Mouse (Mus musculus) limb, embryonic 11.5 days (tissue): ENCODE data around the gene Scaf11. TPM values are rescaled to one million over a fixed set of nuclear protein-coding genes. Genes with fewer than 3 reads are reported as not detected.
A peak's percentile ranks its signal among the peaks of the same experiment; 100 is the strongest.

ENCODE experiments used
- ATAC-seq: fragments of 200-750 bp; cut with Nextera tagmentation; 2 replicates; pipeline ENCODE4 v1.8.0; 2017; ENCODE audit warnings: low read depth; ENCODE audit not compliant: insufficient number of reproducible peaks, low FRiP score, low TSS enrichment
- DNase-seq: peaks from one replicate; pipeline ENCODE4 v3.0.0-alpha.2; 2015; ENCODE audit warnings: low spot score
- H3K27ac ChIP-seq: fragments of 300-500 bp; sonication (generic); replicated peaks from 2 replicates; pipeline ENCODE4 v1.5.1; 2014; ENCODE audit warnings: low read depth, mild to moderate bottlenecking, low read length
- H3K27me3 ChIP-seq: fragments of 300-500 bp; sonication (generic); 2 replicates; pipeline ENCODE4 v1.6.1; 2014; ENCODE audit warnings: mild to moderate bottlenecking, low read length, mixed read lengths; ENCODE audit not compliant: control insufficient read depth, insufficient read depth
- H3K36me3 ChIP-seq: fragments of 300-500 bp; sonication (generic); 2 replicates; pipeline ENCODE4 v1.6.1; 2014; ENCODE audit warnings: mild to moderate bottlenecking, low read length, moderate library complexity, mixed read lengths; ENCODE audit not compliant: control insufficient read depth, insufficient read depth
- H3K4me1 ChIP-seq: fragments of 300-500 bp; sonication (generic); 2 replicates; pipeline ENCODE4 v1.6.1; 2014; ENCODE audit warnings: low read length, mixed read lengths; ENCODE audit not compliant: control insufficient read depth, insufficient read depth
- H3K4me2 ChIP-seq: fragments of 300-500 bp; sonication (generic); 2 replicates; pipeline ENCODE4 v1.6.1; 2014; ENCODE audit warnings: low read depth, mild to moderate bottlenecking, moderate library complexity; ENCODE audit not compliant: severe bottlenecking
- H3K4me3 ChIP-seq: fragments of 300-500 bp; sonication (generic); 2 replicates; pipeline ENCODE4 v1.5.1; 2014; ENCODE audit warnings: low read depth, low read length
- H3K9ac ChIP-seq: fragments of 300-500 bp; sonication (generic); 2 replicates; pipeline ENCODE4 v1.6.1; 2014; ENCODE audit warnings: mild to moderate bottlenecking, low read length
- H3K9me3 ChIP-seq: fragments of 300-500 bp; sonication (generic); 2 replicates; pipeline ENCODE4 v1.6.1; 2016; ENCODE audit warnings: low read length; ENCODE audit not compliant: control insufficient read depth
- WGBS: fragments of 180-500 bp; shearing (Covaris S2); extraction: QIAGEN DNeasy Blood & Tissue Kit; methylation state at CpG from one replicate; pipeline ENCODE4 v1.1.7; 2014; 5-methylcytosine and 5-hydroxymethylcytosine counted together
- polyA plus RNA-seq: library from polyadenylated mRNA; unstranded; fragments of >200 nt; fragmentation: Nextera tagmentation; extraction: Ambion mirVana; gene quantifications from 2 replicates; pipeline ENCODE4 v1.2.1, GENCODE M21; 2014

Gene Scaf11
- polyA plus RNA-seq, 1 experiment from 2014 or later = 138 TPM

GRCm38 (mm10) chr15:96473920-96474319 lies 13.3 kb upstream of the Scaf11 start:
- Histone ChIP-seq H3K27ac (no peak overlapping the region), H3K4me1 (no peaks in the 10 kb centered on the region), H3K4me3 (no peak overlapping the region), H3K27me3 (no peaks in the 10 kb centered on the region), H3K36me3 (no peaks in the 10 kb centered on the region), H3K9me3 (no peaks in the 10 kb centered on the region), H3K4me2 (no peak overlapping the region), H3K9ac (no peak overlapping the region)
- ATAC-seq (no peak), DNase-seq (no peak)
- WGBS = 91% methylated on average over 15 of the region's 15 CpGs

DNA sequence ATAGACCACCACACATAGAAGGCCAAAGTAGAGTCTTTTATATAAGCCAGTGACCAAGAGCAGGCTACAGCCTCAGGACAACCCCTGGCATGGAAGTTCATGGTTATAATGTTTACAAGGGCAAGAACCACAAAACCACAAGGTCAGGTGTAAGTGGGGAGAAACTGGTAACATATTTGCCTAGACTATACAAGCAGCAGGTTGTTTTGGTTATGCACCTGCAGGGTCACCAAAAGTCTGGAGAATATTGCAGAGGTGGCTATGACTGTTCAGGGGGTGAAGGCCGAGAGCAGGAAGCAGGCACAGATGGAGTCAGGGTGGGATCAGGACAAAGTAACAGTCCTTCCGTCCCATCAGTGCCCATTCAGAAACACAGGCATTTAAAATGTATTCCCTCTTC lies 7.7 kb upstream of the Scaf11 start:
- Histone ChIP-seq H3K9ac (no peak overlapping the region), H3K4me2 (no peak overlapping the region), H3K4me1 (no peaks in the 10 kb centered on the region), H3K27me3 (no peaks in the 10 kb centered on the region), H3K36me3 (no peaks in the 10 kb centered on the region), H3K4me3 (no peak overlapping the region), H3K27ac (no peak overlapping the region), H3K9me3 (no peaks in the 10 kb centered on the region)
- whole genome bisulfite sequencing = 83% methylated on average over 2 of the region's 2 CpGs
- ATAC-seq (no peak), DNase-seq (no peak)

GRCm38 (mm10) chr15:96467844-96468243 lies 7.2 kb upstream of the Scaf11 start:
- Histone ChIP-seq H3K27ac (no peak overlapping the region), H3K27me3 (no peaks in the 10 kb centered on the region), H3K9ac (no peak overlapping the region), H3K4me3 (no peak overlapping the region), H3K4me2 (no peak overlapping the region), H3K4me1 (no peaks in the 10 kb centered on the region), H3K36me3 (no peaks in the 10 kb centered on the region), H3K9me3 (no peaks in the 10 kb centered on the region)
- DNase-seq = no peak
- no peak for ATAC-seq
- 80% methylated on average over 5 of the region's 5 CpGs for WGBS

- no peaks in the 10 kb centered on the region for H3K27me3 ChIP-seq
- H3K9ac ChIP-seq = no peak overlapping the region
- ATAC-seq = no peak
- no peak overlapping the region for H3K4me3 ChIP-seq
- H3K4me1 ChIP-seq = peaks cover 3% of the 10 kb centered on the region; the same call in 1 of the 2 replicates
- H3K4me2 ChIP-seq = no peak overlapping the region
- no peak overlapping the region for H3K27ac ChIP-seq
- no peak for DNase-seq
- H3K9me3 ChIP-seq = no peaks in the 10 kb centered on the region
- no peaks in the 10 kb centered on the region for H3K36me3 ChIP-seq
- 96% methylated on average over 13 of the region's 13 CpGs for WGBS
These were observed 5.8 kb upstream of the Scaf11 start for GRCm38 (mm10) chr15:96466362-96466903.

GRCm38 (mm10) chr15:96465076-96465475 lies 4.4 kb upstream of the Scaf11 start:
- no peak overlapping the region for H3K27ac ChIP-seq
- peak; percentile 18 for DNase-seq
- no peaks in the 10 kb centered on the region for H3K27me3 ChIP-seq
- H3K9ac ChIP-seq = no peak overlapping the region
- H3K4me3 ChIP-seq = no peak overlapping the region
- ATAC-seq = no peak
- H3K4me1 ChIP-seq = peaks cover 3% of the 10 kb centered on the region; the same call in 1 of the 2 replicates
- no peak overlapping the region for H3K4me2 ChIP-seq
- no peaks in the 10 kb centered on the region for H3K9me3 ChIP-seq
- 79% methylated on average over 11 of the region's 11 CpGs for WGBS
- H3K36me3 ChIP-seq = no peaks in the 10 kb centered on the region

- Histone ChIP-seq H3K9me3 (no peaks in the 10 kb centered on the region), H3K27me3 (no peaks in the 10 kb centered on the region), H3K4me2 (no peak overlapping the region), H3K27ac (no peak overlapping the region), H3K4me3 (no peak overlapping the region), H3K36me3 (no peaks in the 10 kb centered on the region), H3K9ac (no peak overlapping the region), H3K4me1 (peaks cover 3% of the 10 kb centered on the region; the same call in 1 of the 2 replicates)
- DNase-seq (peak; percentile 12), ATAC-seq (no peak)
- WGBS = 98% methylated on average over 15 of the region's 15 CpGs
These were observed 3.2 kb upstream of the Scaf11 start for GRCm38 (mm10) chr15:96463821-96464220.

GRCm38 (mm10) chr15:96462611-96463010 lies 2.0 kb upstream of the Scaf11 start:
- Histone ChIP-seq H3K27ac (no peak overlapping the region), H3K4me1 (peaks cover 3% of the 10 kb centered on the region; the same call in 1 of the 2 replicates), H3K9me3 (no peaks in the 10 kb centered on the region), H3K36me3 (no peaks in the 10 kb centered on the region), H3K9ac (no peak overlapping the region), H3K4me3 (no peak overlapping the region), H3K27me3 (no peaks in the 10 kb centered on the region), H3K4me2 (no peak overlapping the region)
- no peak for ATAC-seq
- 86% methylated on average over 3 of the region's 3 CpGs for WGBS
- DNase-seq = peak; percentile 19

- WGBS = 16% methylated on average over 22 of the region's 22 CpGs
- peak overlapping the region; percentile 90 for H3K4me3 ChIP-seq
- H3K4me1 ChIP-seq = peaks cover 3% of the 10 kb centered on the region; the same call in 1 of the 2 replicates
- peak overlapping the region; percentile 97 for H3K9ac ChIP-seq
- H3K9me3 ChIP-seq = no peaks in the 10 kb centered on the region
- H3K4me2 ChIP-seq = peak overlapping the region; percentile 90
- peak overlapping the region; percentile 100 for H3K27ac ChIP-seq
- DNase-seq (no peak), ATAC-seq (0 out of 2 replicates have a peak, but pooled peaks have one; percentile 10)
- H3K27me3 ChIP-seq = no peaks in the 10 kb centered on the region
- H3K36me3 ChIP-seq = no peaks in the 10 kb centered on the region
These were observed 1.2 kb upstream of the Scaf11 start for GRCm38 (mm10) chr15:96461541-96462512.
